Mouse (Mus musculus) hindbrain, embryonic 16.5 days (tissue): ENCODE measurements around the gene Slc9a1. TPM values are rescaled to one million over a fixed set of nuclear protein-coding genes. Genes with fewer than 3 reads are reported as not detected.

Source experiments
- ATAC-seq: fragments of 200-750 bp; cut with Nextera tagmentation; 2 replicates; pipeline ENCODE4 v1.8.0; 2017; ENCODE audit warnings: moderate TSS enrichment, moderate library complexity
- H3K27ac ChIP-seq: fragments of 300-500 bp; sonication (generic); 2 replicates; pipeline ENCODE4 v1.5.1; 2014; ENCODE audit warnings: low read depth, mild to moderate bottlenecking, control low read depth, low read length, moderate library complexity
- H3K27me3 ChIP-seq: fragments of 300-500 bp; sonication (generic); replicated peaks from 2 replicates; pipeline ENCODE4 v1.6.1; 2014; ENCODE audit warnings: low read length; ENCODE audit not compliant: control insufficient read depth, insufficient read depth
- H3K36me3 ChIP-seq: fragments of 300-500 bp; sonication (generic); 2 replicates; pipeline ENCODE4 v1.6.1; 2014; ENCODE audit warnings: mild to moderate bottlenecking, low read length, moderate library complexity, mixed read lengths; ENCODE audit not compliant: control insufficient read depth, insufficient read depth
- H3K4me1 ChIP-seq: fragments of 300-500 bp; sonication (generic); 2 replicates; pipeline ENCODE4 v1.6.1; 2014; ENCODE audit warnings: low read depth, low read length; ENCODE audit not compliant: control insufficient read depth, insufficient read depth
- H3K4me2 ChIP-seq: fragments of 300-500 bp; sonication (generic); 2 replicates; pipeline ENCODE4 v1.6.1; 2014; ENCODE audit warnings: mild to moderate bottlenecking, low read length, control low read depth, moderate library complexity
- H3K4me3 ChIP-seq: fragments of 300-500 bp; sonication (generic); 2 replicates; pipeline ENCODE4 v1.5.1; 2014; ENCODE audit warnings: mild to moderate bottlenecking, low read length, control low read depth, moderate library complexity
- H3K9ac ChIP-seq: fragments of 300-500 bp; sonication (generic); 2 replicates; pipeline ENCODE4 v1.6.1; 2014; ENCODE audit warnings: low read depth, mild to moderate bottlenecking, control low read depth, low read length, moderate library complexity
- H3K9me3 ChIP-seq: fragments of 300-500 bp; sonication (generic); 2 replicates; pipeline ENCODE4 v1.6.1; 2014; ENCODE audit warnings: mild to moderate bottlenecking, low read length, moderate library complexity; ENCODE audit not compliant: control insufficient read depth
- WGBS: fragments of 180-500 bp; shearing (Covaris S2); extraction: QIAGEN DNeasy Blood & Tissue Kit; methylation state at CpG from one replicate; pipeline ENCODE4 v1.1.7; 2014; 5-methylcytosine and 5-hydroxymethylcytosine counted together
- polyA plus RNA-seq: library from polyadenylated mRNA; unstranded; fragments of >200 nt; fragmentation: Nextera tagmentation; extraction: Ambion mirVana; gene quantifications from 2 replicates; pipeline ENCODE4 v1.2.1, GENCODE M21; 2015

Gene Slc9a1
- polyA plus RNA-seq, 1 experiment from 2014 or later, result 9.8 TPM

DNA sequence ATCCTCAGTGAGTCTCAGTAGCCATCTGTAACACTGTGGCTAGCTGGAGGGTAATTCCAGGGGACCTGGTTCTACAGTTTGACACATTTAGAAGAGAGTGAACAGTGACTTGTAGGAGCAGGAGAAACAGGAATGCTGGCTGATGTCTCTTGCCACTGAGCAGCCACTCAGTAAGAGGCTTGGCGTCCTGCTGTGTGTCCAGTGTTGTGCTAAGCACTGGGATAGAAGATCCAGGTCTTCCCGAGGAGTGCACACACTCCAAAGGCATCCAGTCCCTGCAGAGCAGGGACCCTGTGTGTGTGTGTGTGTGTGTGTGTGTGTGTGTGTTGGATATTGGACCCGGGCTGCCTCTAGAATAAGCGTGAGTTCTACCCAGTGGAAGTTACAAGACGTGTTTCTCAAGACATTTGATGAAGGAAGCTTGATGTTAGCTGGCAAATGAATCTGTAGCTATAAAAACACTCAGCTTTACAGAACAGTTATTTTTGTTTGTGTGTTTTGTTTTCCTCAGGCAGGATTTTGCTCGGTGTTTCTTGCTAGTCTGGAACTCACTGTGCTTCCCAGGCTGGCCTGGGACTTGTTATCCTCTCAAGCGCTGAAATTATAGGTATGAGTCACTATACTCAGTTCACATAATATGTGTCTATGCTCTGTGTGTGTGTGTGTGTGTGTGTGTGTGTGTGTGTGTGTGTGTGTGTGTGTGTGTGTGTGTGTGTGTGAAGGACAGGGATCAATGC, 16.7 kb downstream of the Slc9a1 start:
- no peak overlapping the region for H3K4me2 ChIP-seq
- no peak overlapping the region for H3K9ac ChIP-seq
- H3K4me3 ChIP-seq, result no peak overlapping the region
- H3K4me1 ChIP-seq, result peaks cover 5% of the 10 kb centered on the region
- no peaks in the 10 kb centered on the region for H3K27me3 ChIP-seq
- no peaks in the 10 kb centered on the region for H3K9me3 ChIP-seq
- 63% methylated on average over 7 of the region's 7 CpGs for WGBS
- no peak for ATAC-seq
- no peaks in the 10 kb centered on the region for H3K36me3 ChIP-seq
- H3K27ac ChIP-seq, result no peak overlapping the region

DNA sequence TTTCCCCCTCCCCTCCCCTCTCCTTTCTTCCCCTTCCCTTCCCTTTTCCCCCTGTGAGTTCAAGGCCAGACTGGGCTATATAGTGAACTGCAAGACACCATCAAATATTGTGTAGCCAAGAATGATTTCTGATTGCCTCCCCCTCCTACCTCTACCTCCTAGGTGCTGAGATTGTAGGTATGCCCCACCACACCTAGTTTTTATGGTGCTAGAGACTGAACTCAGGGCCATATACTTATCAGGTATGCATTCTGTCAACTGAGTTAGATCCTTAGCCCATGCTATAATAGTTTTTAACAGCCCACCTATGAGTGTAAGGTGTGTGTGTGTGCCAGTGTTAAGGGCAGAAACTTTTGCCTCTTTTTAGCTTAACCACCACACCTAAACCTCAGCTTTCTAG, 17.5 kb downstream of the Slc9a1 start:
- Histone ChIP-seq H3K9ac (no peak overlapping the region), H3K36me3 (no peaks in the 10 kb centered on the region), H3K4me2 (no peak overlapping the region), H3K4me3 (no peak overlapping the region), H3K27me3 (no peaks in the 10 kb centered on the region), H3K9me3 (no peaks in the 10 kb centered on the region), H3K4me1 (peaks cover 5% of the 10 kb centered on the region), H3K27ac (no peak overlapping the region)
- no peak for ATAC-seq

DNA sequence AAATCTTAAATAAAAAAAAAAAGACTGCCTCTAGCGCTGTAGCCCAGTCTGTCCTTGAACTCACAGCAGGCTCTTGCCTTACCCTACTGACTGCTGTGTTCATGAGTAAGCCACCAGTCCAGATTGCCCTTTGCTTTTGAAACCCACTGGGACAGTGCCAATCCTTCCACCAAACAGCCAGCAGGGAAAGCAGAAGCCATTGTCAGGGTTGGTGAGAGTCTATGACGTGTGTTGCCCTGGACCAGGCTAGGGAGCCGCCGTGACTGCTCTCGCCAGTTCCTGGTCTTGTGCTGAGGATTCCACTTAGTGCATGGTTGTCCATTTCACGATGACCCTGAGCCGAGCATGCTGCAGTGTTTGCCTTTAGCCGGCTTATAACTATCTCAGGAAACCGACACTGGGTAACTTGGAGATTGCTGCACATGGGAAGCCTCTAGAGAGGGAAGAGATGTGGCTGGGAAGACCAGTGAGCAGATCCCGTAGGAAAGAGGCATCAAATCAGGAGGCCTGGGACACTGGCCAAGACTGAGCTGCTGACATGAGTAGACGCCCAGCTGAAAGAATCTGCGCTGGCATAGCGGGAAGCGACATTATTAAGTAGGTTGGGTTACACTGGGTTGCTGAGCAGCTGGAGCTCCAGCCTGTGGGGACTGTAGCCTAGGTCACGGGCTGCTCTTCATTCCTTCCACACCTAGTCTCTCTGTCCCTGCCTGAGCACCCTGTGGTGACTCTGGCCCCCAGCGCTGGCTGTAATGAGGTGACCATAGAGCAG, 19.5 kb downstream of the Slc9a1 start:
- peak; percentile 52; the same call in 1 of the 2 replicates for ATAC-seq
- Histone ChIP-seq H3K4me3 (no peak overlapping the region), H3K4me2 (no peak overlapping the region), H3K36me3 (no peaks in the 10 kb centered on the region), H3K9ac (no peak overlapping the region), H3K4me1 (peaks cover 5% of the 10 kb centered on the region), H3K9me3 (no peaks in the 10 kb centered on the region), H3K27ac (no peak overlapping the region; the same call in 1 of the 2 replicates), H3K27me3 (no peaks in the 10 kb centered on the region)
- 72% methylated on average over 16 of the region's 16 CpGs for WGBS

DNA sequence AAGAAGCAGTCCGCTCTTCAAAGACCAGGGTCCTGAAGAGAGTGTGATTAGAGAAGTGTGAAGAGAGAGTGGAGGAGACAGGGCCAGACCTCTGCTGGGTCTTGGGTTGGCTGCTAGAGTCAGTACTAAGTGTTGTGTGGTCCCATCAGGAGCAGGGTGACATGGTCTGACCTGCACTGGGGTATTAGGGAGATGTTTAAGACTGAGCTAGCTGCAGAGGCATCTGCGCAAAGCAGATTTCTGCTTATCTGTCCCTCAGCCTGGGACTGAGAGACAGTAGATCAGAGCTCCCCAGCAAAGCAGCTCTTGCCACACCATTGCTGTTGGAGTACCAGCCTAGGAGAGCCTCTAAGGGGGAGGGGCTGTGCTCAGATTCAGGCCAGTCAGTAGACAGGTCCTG, 20.5 kb downstream of the Slc9a1 start:
- no peak for ATAC-seq
- WGBS, result 100% methylated on average over 2 of the region's 2 CpGs
- no peak overlapping the region for H3K9ac ChIP-seq
- H3K4me2 ChIP-seq, result no peak overlapping the region
- H3K27ac ChIP-seq, result no peak overlapping the region
- no peaks in the 10 kb centered on the region for H3K9me3 ChIP-seq
- no peak overlapping the region for H3K4me3 ChIP-seq
- peaks cover 5% of the 10 kb centered on the region for H3K4me1 ChIP-seq
- H3K36me3 ChIP-seq, result no peaks in the 10 kb centered on the region
- no peaks in the 10 kb centered on the region for H3K27me3 ChIP-seq

DNA sequence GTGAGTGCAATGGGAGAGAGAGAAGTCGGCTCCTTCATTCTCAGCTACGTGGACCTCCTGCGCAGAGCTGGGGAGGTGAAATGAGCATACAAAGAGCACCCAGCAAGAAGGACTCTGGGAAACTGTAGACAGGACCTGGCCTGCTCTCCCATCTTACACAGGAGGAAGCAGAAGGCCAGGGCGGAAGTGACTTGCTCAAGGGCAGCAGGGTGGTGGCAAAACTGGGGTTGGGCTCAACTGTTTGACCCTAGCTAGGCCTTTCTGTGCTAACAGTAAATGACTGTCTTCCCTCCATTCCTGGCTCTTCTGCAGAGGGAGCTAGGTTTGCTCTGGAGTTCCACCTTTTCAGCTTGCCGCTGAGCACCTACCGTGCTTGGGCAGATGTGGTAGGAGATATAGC, 21.1 kb downstream of the Slc9a1 start:
- ATAC-seq, result no peak
- Histone ChIP-seq H3K4me1 (peaks cover 5% of the 10 kb centered on the region), H3K9ac (no peak overlapping the region), H3K27ac (no peak overlapping the region), H3K4me2 (no peak overlapping the region), H3K36me3 (no peaks in the 10 kb centered on the region), H3K4me3 (no peak overlapping the region), H3K9me3 (no peaks in the 10 kb centered on the region), H3K27me3 (no peaks in the 10 kb centered on the region)
- WGBS, result 92% methylated on average over 6 of the region's 6 CpGs

DNA sequence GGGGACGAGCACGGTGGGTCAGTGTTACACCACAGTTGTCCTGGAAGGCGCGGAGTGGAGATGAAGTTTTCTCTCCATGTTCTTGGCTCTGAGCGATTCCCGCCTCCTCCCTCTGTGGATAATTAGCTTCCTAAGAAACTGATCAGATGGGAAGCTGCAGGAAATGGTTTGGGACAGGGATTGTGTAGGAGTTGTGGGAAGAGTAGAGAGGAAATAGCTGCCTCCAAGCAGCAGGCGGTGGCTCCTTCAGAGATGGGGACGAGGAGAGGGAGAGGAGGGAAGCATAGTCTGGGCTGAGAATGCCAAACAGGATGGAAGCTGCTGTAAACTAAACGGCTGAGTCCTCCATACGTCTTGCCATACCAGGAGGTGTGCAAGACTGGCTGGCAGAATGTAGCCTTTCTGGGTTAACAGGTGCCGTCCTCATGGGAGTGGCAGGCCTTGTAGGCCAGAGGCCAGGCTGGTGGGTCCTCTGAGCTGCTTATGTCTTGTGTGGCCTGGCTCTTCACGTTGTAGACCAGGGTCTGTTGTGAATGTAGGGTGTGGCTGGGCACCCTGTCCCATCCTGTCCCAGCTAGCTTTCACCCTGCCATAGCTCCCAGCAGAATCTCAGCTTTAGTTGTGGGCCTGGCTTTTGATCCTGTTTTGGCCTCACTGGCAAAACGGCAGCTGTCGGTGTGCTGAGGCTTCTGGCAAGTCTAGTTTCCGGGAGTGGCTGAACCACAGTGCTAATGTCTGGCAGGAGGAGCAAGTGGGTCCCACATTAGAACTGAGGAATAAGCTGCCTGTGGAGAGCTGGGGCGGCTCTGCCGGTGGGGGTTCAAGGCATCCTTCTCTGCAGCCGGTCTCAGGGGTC, 21.9 kb downstream of the Slc9a1 start:
- Histone ChIP-seq H3K4me3 (no peak overlapping the region), H3K36me3 (no peaks in the 10 kb centered on the region), H3K9me3 (no peaks in the 10 kb centered on the region), H3K27ac (peak overlapping the region; percentile 4; the same call in 1 of the 2 replicates), H3K4me1 (peaks cover 10% of the 10 kb centered on the region), H3K4me2 (no peak overlapping the region), H3K27me3 (no peaks in the 10 kb centered on the region), H3K9ac (no peak overlapping the region)
- WGBS, result 78% methylated on average over 18 of the region's 18 CpGs
- ATAC-seq, result no peak

DNA sequence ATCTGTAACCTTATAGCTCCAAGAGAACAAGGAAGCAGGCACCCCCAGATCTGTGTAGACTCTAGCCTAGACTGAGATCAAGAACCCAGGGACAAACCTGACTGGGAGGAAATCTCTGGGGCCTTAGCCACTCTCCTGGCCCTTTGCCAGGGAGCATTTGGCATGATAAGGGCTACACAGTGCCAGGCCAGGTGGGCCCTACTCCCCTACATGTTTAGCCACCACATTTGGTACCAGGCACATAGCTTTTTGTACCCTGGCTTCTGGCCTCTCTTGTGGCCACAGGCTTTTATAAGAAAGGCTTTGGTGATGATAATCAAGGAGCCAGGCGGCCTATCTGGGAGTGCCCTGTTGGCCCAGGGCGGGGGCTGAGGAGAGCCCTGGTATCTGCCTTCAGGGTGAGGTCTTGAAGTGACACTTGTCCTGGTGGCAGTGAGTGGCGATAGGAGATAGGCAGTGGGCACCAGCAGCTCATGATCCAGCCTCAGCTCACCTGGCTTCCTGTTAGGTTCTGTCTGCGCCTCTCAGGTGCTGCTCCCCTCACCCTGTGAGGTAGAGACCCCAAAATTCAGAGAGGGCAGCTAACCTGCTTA, 25.6 kb downstream of the Slc9a1 start:
- no peaks in the 10 kb centered on the region for H3K27me3 ChIP-seq
- no peak for ATAC-seq
- no peak overlapping the region for H3K4me2 ChIP-seq
- peaks cover 6% of the 10 kb centered on the region for H3K4me1 ChIP-seq
- no peak overlapping the region for H3K4me3 ChIP-seq
- no peaks in the 10 kb centered on the region for H3K9me3 ChIP-seq
- H3K9ac ChIP-seq, result no peak overlapping the region
- no peaks in the 10 kb centered on the region for H3K36me3 ChIP-seq
- 88% methylated on average over 4 of the region's 4 CpGs for WGBS
- no peak overlapping the region for H3K27ac ChIP-seq

DNA sequence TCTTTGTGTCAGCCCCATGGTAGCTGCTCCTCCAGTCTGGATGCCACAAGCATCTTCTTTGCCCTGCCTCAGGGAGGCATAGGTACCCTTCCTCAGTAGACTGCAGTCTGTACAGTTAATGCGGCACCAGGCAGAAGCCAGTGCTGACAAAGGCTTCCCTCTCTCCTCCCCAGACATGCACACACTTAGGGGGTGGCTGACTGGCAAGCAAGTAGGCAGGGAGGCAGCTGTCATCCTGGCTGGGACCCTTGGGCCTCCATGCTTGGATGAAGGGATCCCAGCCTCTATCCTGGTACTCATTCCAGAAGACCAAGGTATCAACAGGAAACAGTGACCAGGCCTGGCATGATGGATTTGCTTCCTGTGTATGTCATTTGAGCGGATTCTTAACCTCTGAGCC, 26.6 kb downstream of the Slc9a1 start:
- H3K4me3 ChIP-seq, result no peak overlapping the region
- H3K4me1 ChIP-seq, result peaks cover 6% of the 10 kb centered on the region
- no peak overlapping the region; the same call in 1 of the 2 replicates for H3K27ac ChIP-seq
- ATAC-seq, result no peak
- no peaks in the 10 kb centered on the region for H3K27me3 ChIP-seq
- H3K9me3 ChIP-seq, result no peaks in the 10 kb centered on the region
- no peaks in the 10 kb centered on the region for H3K36me3 ChIP-seq
- 63% methylated on average over 2 of the region's 2 CpGs for WGBS
- no peak overlapping the region for H3K4me2 ChIP-seq
- no peak overlapping the region for H3K9ac ChIP-seq
